Mouse (Mus musculus) urinary bladder, postnatal 36 days (tissue): ENCODE data around the gene Hist1h3b.

ENCODE experiments used
- DNase-seq, 2 experiments: peaks; one replicate each; pipeline ENCODE4 v3.0.0; 2022; ENCODE audit warnings: low spot score in 2 of 2, mixed read lengths in 1 of 2

Gene Hist1h3b

GRCm38 (mm10) chr13:23772561-23773313 lies 20.7 kb downstream of the Hist1h3b start:
- no peak for DNase-seq

- DNase-seq = no peak
Measured at GRCm38 (mm10) chr13:23778339-23778738, 26.3 kb downstream of the Hist1h3b start.

GRCm38 (mm10) chr13:23779025-23779424 lies 27.0 kb downstream of the Hist1h3b start:
- no peak for DNase-seq

GRCm38 (mm10) chr13:23792520-23792919 lies 40.5 kb downstream of the Hist1h3b start:
- peak; percentile 6 to 23 for DNase-seq

- no peak for DNase-seq
Measured at GRCm38 (mm10) chr13:23799405-23799804, 47.3 kb downstream of the Hist1h3b start.
